Mouse (Mus musculus) liver, embryonic 14 days (tissue): ENCODE results near the gene Zfp362. TPM values are rescaled to one million over a fixed set of nuclear protein-coding genes. Genes with fewer than 3 reads are reported as not detected.

ENCODE experiments used
- polyA plus RNA-seq: library from polyadenylated mRNA; depleted of rRNA; stranded (reverse); fragments of >200 nt; gene quantifications from 2 replicates; pipeline ENCODE4 v1.2.3, GENCODE M21; 2012; rRNA removed

Zfp362 gene
- 6.2 and 7.6 TPM in 2 replicates for polyA plus RNA-seq

DNA sequence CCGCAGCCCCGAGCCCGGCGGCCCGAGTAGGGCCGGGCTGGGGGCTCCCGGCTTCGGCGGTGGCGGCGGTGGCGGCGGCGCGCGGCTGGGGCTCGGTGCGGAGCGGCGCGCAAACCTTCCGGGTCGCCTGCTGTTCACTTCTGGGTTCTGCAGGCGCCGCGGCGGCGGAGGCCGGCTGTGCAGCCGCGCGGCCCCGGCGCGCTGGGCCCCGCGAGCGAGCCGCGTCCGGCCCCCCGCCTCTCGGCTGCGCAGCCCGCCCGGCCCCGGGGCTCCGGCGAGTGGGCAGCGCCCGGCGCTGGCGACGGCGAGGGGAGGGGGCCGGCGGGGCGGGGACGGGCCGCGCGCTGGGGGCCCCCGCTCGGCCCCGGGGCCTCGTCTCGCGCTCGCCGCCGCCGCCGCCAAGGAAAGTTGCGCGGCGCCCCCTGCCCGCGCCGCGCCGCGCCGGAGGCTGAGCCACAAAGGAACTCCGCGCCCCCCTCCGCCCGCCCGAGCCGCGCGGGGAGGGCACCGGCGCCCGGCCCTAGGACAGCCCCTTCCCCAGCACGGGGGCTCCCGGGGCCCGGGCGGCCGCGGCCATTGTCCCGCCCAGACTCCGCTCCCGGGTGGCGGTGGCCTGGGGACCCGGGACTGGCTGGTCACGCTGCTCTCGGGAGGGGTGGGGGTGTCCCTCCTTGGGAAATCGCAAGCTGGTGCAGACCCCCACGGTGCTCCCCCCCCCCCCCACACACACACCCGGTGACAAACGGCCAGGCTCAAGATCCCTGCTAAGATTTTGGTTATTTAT, at the start of gene Zfp362:
Zfp362 (minus strand) TSS at position 3 of the 784 bp plus-strand sequence.

GRCm38 (mm10) chr4:128755064-128755463, 50.8 kb downstream of the Zfp362 start, which contains the start of gene A3galt2:
A3galt2 (plus strand) TSS chr4:128755364.

Other genes starting within 250 kb of the Zfp362 start
- 0.61 and 0.63 TPM in 2 replicates for gene Zscan20, start 195.9 kb downstream of the Zfp362 start, polyA plus RNA-seq
- 0.67 and 0.76 TPM in 2 replicates for gene Tlr12, start 187.4 kb downstream of the Zfp362 start, polyA plus RNA-seq
- 14.5 and 17.4 TPM in 2 replicates for gene Phc2, start 151.3 kb downstream of the Zfp362 start, polyA plus RNA-seq
- 0.03 and 0.08 TPM in 2 replicates for gene A3galt2, start 50.7 kb downstream of the Zfp362 start, polyA plus RNA-seq
- 0.18 and 0.22 TPM in 2 replicates for gene Trim62, start 77.5 kb upstream of the Zfp362 start, polyA plus RNA-seq
- gene Azin2, start 156.4 kb upstream of the Zfp362 start, polyA plus RNA-seq = 0.41 and 0.49 TPM in 2 replicates
- gene Ak2, start 185.9 kb upstream of the Zfp362 start, polyA plus RNA-seq = 71.5 and 78.3 TPM in 2 replicates